Mouse (Mus musculus) lung, adult 2 months (tissue): ENCODE results near the gene Cd2.

Experiments used
- CTCF ChIP-seq: fragments of 200-500 bp; IDR thresholded peaks from 2 replicates; pipeline ENCODE4 v1.5.1; 2011; ENCODE audit warnings: mild to moderate bottlenecking, low read length, control low read depth; ENCODE audit not compliant: insufficient read depth
- POLR2A ChIP-seq: fragments of 200-500 bp; IDR thresholded peaks from 2 replicates; pipeline ENCODE4 v1.6.1; 2011; ENCODE audit warnings: low read depth, mild to moderate bottlenecking, control low read depth, low read length, borderline replicate concordance; ENCODE audit errors: extremely low read depth

DNA sequence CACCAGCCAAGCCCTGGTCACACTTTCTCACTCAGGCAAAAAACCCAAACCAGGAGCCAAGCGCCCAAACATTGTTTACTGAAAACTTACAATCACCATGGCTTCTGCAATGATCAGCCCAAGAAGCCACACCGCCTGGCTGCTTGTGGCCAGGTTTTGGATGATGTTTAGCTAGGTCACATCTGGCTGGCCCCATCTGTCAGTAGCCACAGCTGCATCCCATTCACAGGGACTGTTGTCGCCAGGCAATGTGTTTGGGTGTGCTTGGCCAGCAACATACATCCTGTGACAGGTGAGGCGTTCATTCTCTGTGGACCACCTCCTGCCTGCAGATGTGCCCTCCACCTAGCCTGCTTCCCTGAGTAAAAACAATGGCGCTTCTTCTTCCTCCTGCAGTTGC lies 4.9 kb upstream of the Cd2 start:
- no peak for TF ChIP-seq CTCF
- no peak for TF ChIP-seq POLR2A
